Mouse (Mus musculus): ENCODE results near the gene Tmem116. TPM values are rescaled to one million over a fixed set of nuclear protein-coding genes. Genes with fewer than 3 reads are reported as not detected.

Gene Tmem116
- 1 to 10 TPM in 1 of 2 experiments, under 1 TPM in 1; 0.58 to 1.0 TPM for total RNA-seq (2023)

GRCm38 (mm10) chr5:121451644-121452025, at the start of gene Tmem116:
Gene Tmem116 (plus strand): TSS chr5:121451893.

GRCm38 (mm10) chr5:121452026-121452869, 555 bp downstream of the Tmem116 start, which contains the start of gene Erp29:
Gene Erp29 (minus strand): TSS chr5:121452506.

GRCm38 (mm10) chr5:121503231-121503630, 51.5 kb downstream of the Tmem116 start, which contains the start of gene Adam1b:
Gene Adam1b (minus strand): TSS chr5:121503435.

GRCm38 (mm10) chr5:121544910-121545792, 93.5 kb downstream of the Tmem116 start, which contains the start of the genes Adam1a and Gm42878:
Gene Adam1a (minus strand): TSS chr5:121545482.
Gene Gm42878 (minus strand): TSS chr5:121545482.

GRCm38 (mm10) chr5:121545793-121546529, 94.3 kb downstream of the Tmem116 start, which contains the start of gene Mapkapk5:
Gene Mapkapk5 (minus strand): TSS chr5:121545905.

Other genes with a start within 250 kb of the Tmem116 start
- 1,000 to 10,000 TPM; 1,752 to 1,824 TPM for gene Rpl6, start 247.4 kb upstream of the Tmem116 start, total RNA-seq (2023)
- 10 to 100 TPM; 48.0 to 50.9 TPM for gene Hectd4, start 231.7 kb upstream of the Tmem116 start, total RNA-seq (2023)
- 10 to 100 TPM; 64.9 to 87.5 TPM for gene Trafd1, start 66.3 kb upstream of the Tmem116 start, total RNA-seq (2023)
- gene Naa25, start 54.0 kb upstream of the Tmem116 start, total RNA-seq (2023): 10 to 100 TPM; 38.9 to 41.2 TPM
- gene Erp29, start 613 bp downstream of the Tmem116 start, total RNA-seq (2023): 100 to 1,000 TPM; 193 to 209 TPM
- gene Adam1b, start 51.5 kb downstream of the Tmem116 start, total RNA-seq (2023): not detected
- 1 to 10 TPM; 7.4 to 8.5 TPM for gene Adam1a, start 93.6 kb downstream of the Tmem116 start, total RNA-seq (2023)
- gene Gm42878, start 93.6 kb downstream of the Tmem116 start, total RNA-seq (2023): not detected
- 100 to 1,000 TPM; 100 to 112 TPM for gene Mapkapk5, start 94.0 kb downstream of the Tmem116 start, total RNA-seq (2023)
- 100 to 1,000 TPM; 342 to 400 TPM for gene Aldh2, start 141.9 kb downstream of the Tmem116 start, total RNA-seq (2023)
- 10 to 100 TPM; 10.0 to 12.3 TPM for gene Acad12, start 167.0 kb downstream of the Tmem116 start, total RNA-seq (2023)
- gene Acad10, start 208.6 kb downstream of the Tmem116 start, total RNA-seq (2023): 10 to 100 TPM in 1 of 2 experiments, 1 to 10 TPM in 1; 9.8 to 11.0 TPM
- 10 to 100 TPM; 96.3 to 97.6 TPM for gene Brap, start 208.7 kb downstream of the Tmem116 start, total RNA-seq (2023)